Mouse (Mus musculus): ENCODE measurements around the gene Cadm1. TPM values are rescaled to one million over a fixed set of nuclear protein-coding genes. Genes with fewer than 3 reads are reported as not detected.

The Cadm1 gene
- polyA plus RNA-seq, 1 experiment from 2014 or later: 6.4 TPM

- no peak overlapping the region for H3K4me2 ChIP-seq
- H3K9ac ChIP-seq: no peak overlapping the region
- WGBS (ENCODE audit: insufficient replicate concordance): 62% methylated on average over 5 of the region's 5 CpGs
Observed at GRCm38 (mm10) chr9:47869661-47870060, 339.7 kb downstream of the Cadm1 start.

GRCm38 (mm10) chr9:47876557-47877206 lies 346.7 kb downstream of the Cadm1 start:
- Histone ChIP-seq H3K4me2 (no peak overlapping the region), H3K4me1 (replicated peaks) (no peaks in the 10 kb centered on the region), H3K9ac (no peak overlapping the region), H3K36me3 (replicated peaks) (no peaks in the 10 kb centered on the region), H3K27me3 (no peaks in the 10 kb centered on the region), H3K4me3 (replicated peaks) (no peak overlapping the region), H3K27ac (replicated peaks) (no peak overlapping the region), H3K9me3 (replicated peaks) (no peaks in the 10 kb centered on the region)
- no peak for ATAC-seq (ENCODE audit: insufficient read depth)
- WGBS (ENCODE audit: insufficient replicate concordance): 61% methylated on average over 10 of the region's 10 CpGs

More at GRCm38 (mm10) chr9:47869661-47870060, 339.7 kb downstream of the Cadm1 start:
- Histone ChIP-seq H3K4me3 (replicated peaks) (no peak overlapping the region), H3K27ac (replicated peaks) (no peak overlapping the region), H3K4me1 (replicated peaks) (no peaks in the 10 kb centered on the region), H3K27me3 (no peaks in the 10 kb centered on the region), H3K36me3 (replicated peaks) (no peaks in the 10 kb centered on the region), H3K9me3 (replicated peaks) (no peaks in the 10 kb centered on the region)
- ATAC-seq (ENCODE audit: insufficient read depth): no peak

GRCm38 (mm10) chr9:47880171-47880570 lies 350.2 kb downstream of the Cadm1 start:
- 51% methylated on average over 8 of the region's 8 CpGs for WGBS (ENCODE audit: insufficient replicate concordance)
- no peaks in the 10 kb centered on the region for H3K4me1 ChIP-seq (replicated peaks)
- no peak overlapping the region for H3K27ac ChIP-seq (replicated peaks)
- H3K36me3 ChIP-seq (replicated peaks): no peaks in the 10 kb centered on the region
- no peak overlapping the region for H3K4me2 ChIP-seq
- no peak for ATAC-seq (ENCODE audit: insufficient read depth)
- no peaks in the 10 kb centered on the region for H3K9me3 ChIP-seq (replicated peaks)
- H3K4me3 ChIP-seq (replicated peaks): no peak overlapping the region
- no peaks in the 10 kb centered on the region for H3K27me3 ChIP-seq
- H3K9ac ChIP-seq: no peak overlapping the region

GRCm38 (mm10) chr9:47882372-47882771 lies 352.4 kb downstream of the Cadm1 start:
- no peaks in the 10 kb centered on the region for H3K4me1 ChIP-seq (replicated peaks)
- H3K36me3 ChIP-seq (replicated peaks): no peaks in the 10 kb centered on the region
- 53% methylated on average over 11 of the region's 11 CpGs for WGBS (ENCODE audit: insufficient replicate concordance)
- H3K4me3 ChIP-seq (replicated peaks): no peak overlapping the region
- H3K27ac ChIP-seq (replicated peaks): no peak overlapping the region
- H3K9me3 ChIP-seq (replicated peaks): no peaks in the 10 kb centered on the region
- no peaks in the 10 kb centered on the region for H3K27me3 ChIP-seq
- no peak overlapping the region for H3K9ac ChIP-seq
- H3K4me2 ChIP-seq: no peak overlapping the region
- ATAC-seq (ENCODE audit: insufficient read depth): no peak

GRCm38 (mm10) chr9:47891721-47892120 lies 361.7 kb downstream of the Cadm1 start:
- Histone ChIP-seq H3K27ac (replicated peaks) (no peak overlapping the region), H3K4me3 (replicated peaks) (no peak overlapping the region), H3K4me2 (no peak overlapping the region), H3K9me3 (replicated peaks) (no peaks in the 10 kb centered on the region), H3K4me1 (replicated peaks) (no peaks in the 10 kb centered on the region), H3K9ac (no peak overlapping the region), H3K27me3 (no peaks in the 10 kb centered on the region), H3K36me3 (replicated peaks) (no peaks in the 10 kb centered on the region)
- 69% methylated on average over 8 of the region's 8 CpGs for WGBS (ENCODE audit: insufficient replicate concordance)
- ATAC-seq (ENCODE audit: insufficient read depth): no peak

GRCm38 (mm10) chr9:47892995-47893394 lies 363.0 kb downstream of the Cadm1 start:
- Histone ChIP-seq H3K4me1 (replicated peaks) (no peaks in the 10 kb centered on the region), H3K27ac (replicated peaks) (no peak overlapping the region), H3K9me3 (replicated peaks) (no peaks in the 10 kb centered on the region), H3K27me3 (no peaks in the 10 kb centered on the region), H3K36me3 (replicated peaks) (no peaks in the 10 kb centered on the region), H3K4me3 (replicated peaks) (no peak overlapping the region), H3K4me2 (no peak overlapping the region), H3K9ac (no peak overlapping the region)
- ATAC-seq (ENCODE audit: insufficient read depth): no peak
- WGBS (ENCODE audit: insufficient replicate concordance): 28% methylated on average over 6 of the region's 6 CpGs

- no peak for ATAC-seq (ENCODE audit: insufficient read depth)
- Histone ChIP-seq H3K4me1 (replicated peaks) (no peaks in the 10 kb centered on the region), H3K9me3 (replicated peaks) (no peaks in the 10 kb centered on the region), H3K27ac (replicated peaks) (no peak overlapping the region), H3K4me3 (replicated peaks) (no peak overlapping the region), H3K36me3 (replicated peaks) (no peaks in the 10 kb centered on the region), H3K9ac (no peak overlapping the region), H3K4me2 (no peak overlapping the region), H3K27me3 (no peaks in the 10 kb centered on the region)
- 47% methylated on average over 5 of the region's 5 CpGs for WGBS (ENCODE audit: insufficient replicate concordance)
Observed at GRCm38 (mm10) chr9:47894096-47894495, 364.1 kb downstream of the Cadm1 start.

GRCm38 (mm10) chr9:47894661-47895060 lies 364.7 kb downstream of the Cadm1 start:
- no peak overlapping the region for H3K9ac ChIP-seq
- no peaks in the 10 kb centered on the region for H3K4me1 ChIP-seq (replicated peaks)
- no peaks in the 10 kb centered on the region for H3K36me3 ChIP-seq (replicated peaks)
- H3K4me3 ChIP-seq (replicated peaks): no peak overlapping the region
- H3K9me3 ChIP-seq (replicated peaks): no peaks in the 10 kb centered on the region
- no peak overlapping the region for H3K4me2 ChIP-seq
- H3K27ac ChIP-seq (replicated peaks): no peak overlapping the region
- WGBS (ENCODE audit: insufficient replicate concordance): 34% methylated on average over 7 of the region's 7 CpGs
- H3K27me3 ChIP-seq: no peaks in the 10 kb centered on the region
- ATAC-seq (ENCODE audit: insufficient read depth): no peak

GRCm38 (mm10) chr9:47895121-47895520 lies 365.1 kb downstream of the Cadm1 start:
- Histone ChIP-seq H3K4me2 (no peak overlapping the region), H3K27ac (replicated peaks) (no peak overlapping the region), H3K4me3 (replicated peaks) (no peak overlapping the region), H3K27me3 (no peaks in the 10 kb centered on the region), H3K9me3 (replicated peaks) (no peaks in the 10 kb centered on the region), H3K36me3 (replicated peaks) (no peaks in the 10 kb centered on the region), H3K4me1 (replicated peaks) (no peaks in the 10 kb centered on the region), H3K9ac (no peak overlapping the region)
- WGBS (ENCODE audit: insufficient replicate concordance): 28% methylated on average over 9 of the region's 9 CpGs
- no peak for ATAC-seq (ENCODE audit: insufficient read depth)

GRCm38 (mm10) chr9:47900734-47901133 lies 370.8 kb downstream of the Cadm1 start:
- ATAC-seq (ENCODE audit: insufficient read depth): no peak
- WGBS (ENCODE audit: insufficient replicate concordance): 60% methylated on average over 10 of the region's 10 CpGs
- no peak overlapping the region for H3K27ac ChIP-seq (replicated peaks)

GRCm38 (mm10) chr9:47903661-47904060 lies 373.7 kb downstream of the Cadm1 start:
- Histone ChIP-seq H3K36me3 (replicated peaks) (no peaks in the 10 kb centered on the region), H3K9ac (no peak overlapping the region), H3K4me1 (replicated peaks) (no peaks in the 10 kb centered on the region), H3K4me3 (replicated peaks) (no peak overlapping the region), H3K27me3 (no peaks in the 10 kb centered on the region), H3K27ac (replicated peaks) (no peak overlapping the region), H3K9me3 (replicated peaks) (no peaks in the 10 kb centered on the region), H3K4me2 (no peak overlapping the region)
- ATAC-seq (ENCODE audit: insufficient read depth): no peak
- 53% methylated on average over 7 of the region's 7 CpGs for WGBS (ENCODE audit: insufficient replicate concordance)

More at GRCm38 (mm10) chr9:47900734-47901133, 370.8 kb downstream of the Cadm1 start:
- no peak overlapping the region for H3K4me3 ChIP-seq (replicated peaks)
- no peak overlapping the region for H3K4me2 ChIP-seq
- no peaks in the 10 kb centered on the region for H3K27me3 ChIP-seq
- no peaks in the 10 kb centered on the region for H3K4me1 ChIP-seq (replicated peaks)
- no peak overlapping the region for H3K9ac ChIP-seq
- no peaks in the 10 kb centered on the region for H3K36me3 ChIP-seq (replicated peaks)
- no peaks in the 10 kb centered on the region for H3K9me3 ChIP-seq (replicated peaks)

- no peak overlapping the region for H3K4me3 ChIP-seq (replicated peaks)
- no peak for ATAC-seq (ENCODE audit: insufficient read depth)
- H3K9ac ChIP-seq: no peak overlapping the region
- no peaks in the 10 kb centered on the region for H3K4me1 ChIP-seq (replicated peaks)
- H3K27me3 ChIP-seq: no peaks in the 10 kb centered on the region
- H3K36me3 ChIP-seq (replicated peaks): no peaks in the 10 kb centered on the region
- no peak overlapping the region for H3K4me2 ChIP-seq
- no peak overlapping the region for H3K27ac ChIP-seq (replicated peaks)
- 57% methylated on average over 2 of the region's 2 CpGs for WGBS (ENCODE audit: insufficient replicate concordance)
- no peaks in the 10 kb centered on the region for H3K9me3 ChIP-seq (replicated peaks)
Observed at GRCm38 (mm10) chr9:47904339-47904922, 374.5 kb downstream of the Cadm1 start.
